Mouse (Mus musculus): ENCODE results near the gene Chp1. TPM values are rescaled to one million over a fixed set of nuclear protein-coding genes. Genes with fewer than 3 reads are reported as not detected.
"Not testable (repeated sequence)": the region's sequence is repeated elsewhere in the genome, so short reads cannot be mapped to it uniquely, and the experiment has no call there.

Gene Chp1
- polyA plus RNA-seq, 1 experiment from 2014 or later = 61.3 TPM

DNA sequence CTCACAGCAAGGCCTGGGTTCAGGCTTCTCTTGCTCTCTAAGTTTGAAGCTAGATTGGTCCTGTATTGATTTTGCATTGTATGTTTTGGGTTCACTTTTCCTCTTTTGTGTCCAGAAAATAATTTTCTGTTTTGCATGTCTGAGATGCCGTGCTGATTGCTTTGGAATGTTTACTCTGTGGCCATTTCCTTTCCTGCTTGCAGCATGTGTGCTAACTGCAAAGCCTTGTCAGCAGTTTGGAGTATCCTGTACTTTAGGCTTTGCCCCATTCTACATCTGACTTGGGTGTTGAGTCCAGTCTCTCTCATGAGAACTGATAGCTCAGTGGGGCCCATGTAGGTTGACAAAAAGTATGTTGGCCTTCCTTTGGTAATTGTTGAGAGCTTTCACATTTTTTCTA lies 55.0 kb downstream of the Chp1 start:
- 68% methylated on average over 1 of the region's 1 CpGs for WGBS
- H3K36me3 ChIP-seq = peaks cover 53% of the 10 kb centered on the region
- no peak overlapping the region for H3K4me2 ChIP-seq (replicated peaks)
- no peak overlapping the region for H3K9ac ChIP-seq
- ATAC-seq (ENCODE audit: low FRiP score) = no peak
- no peak overlapping the region for H3K27ac ChIP-seq
- H3K4me1 ChIP-seq = peaks cover 6% of the 10 kb centered on the region; the same call in 1 of the 2 replicates
- H3K9me3 ChIP-seq (replicated peaks) = no peaks in the 10 kb centered on the region
- H3K27me3 ChIP-seq = no peaks in the 10 kb centered on the region
- no peak overlapping the region for H3K4me3 ChIP-seq

GRCm38 (mm10) chr2:119603909-119604308 lies 56.4 kb downstream of the Chp1 start:
- Histone ChIP-seq H3K36me3 (peaks cover 55% of the 10 kb centered on the region), H3K4me3 (no peak overlapping the region), H3K9me3 (replicated peaks) (no peaks in the 10 kb centered on the region), H3K27me3 (no peaks in the 10 kb centered on the region), H3K4me2 (replicated peaks) (no peak overlapping the region), H3K4me1 (peaks cover 4% of the 10 kb centered on the region; the same call in 1 of the 2 replicates), H3K27ac (no peak overlapping the region), H3K9ac (no peak overlapping the region)
- WGBS = 80% methylated on average over 2 of the region's 2 CpGs
- ATAC-seq (ENCODE audit: low FRiP score) = no peak

GRCm38 (mm10) chr2:119605361-119605973 lies 58.0 kb downstream of the Chp1 start:
- Histone ChIP-seq H3K4me2 (replicated peaks) (no peak overlapping the region), H3K4me1 (peaks cover 4% of the 10 kb centered on the region; the same call in 1 of the 2 replicates), H3K27me3 (no peaks in the 10 kb centered on the region), H3K4me3 (no peak overlapping the region), H3K9ac (no peak overlapping the region), H3K36me3 (peaks cover 52% of the 10 kb centered on the region), H3K27ac (no peak overlapping the region), H3K9me3 (replicated peaks) (no peaks in the 10 kb centered on the region)
- WGBS = 91% methylated on average over 6 of the region's 6 CpGs
- ATAC-seq (ENCODE audit: low FRiP score) = no peak

GRCm38 (mm10) chr2:119607023-119607422 lies 59.5 kb downstream of the Chp1 start:
- Histone ChIP-seq H3K4me1 (no peaks in the 10 kb centered on the region), H3K27me3 (no peaks in the 10 kb centered on the region), H3K4me3 (no peak overlapping the region), H3K27ac (no peak overlapping the region), H3K4me2 (replicated peaks) (no peak overlapping the region), H3K9ac (no peak overlapping the region), H3K36me3 (peaks cover 42% of the 10 kb centered on the region), H3K9me3 (replicated peaks) (no peaks in the 10 kb centered on the region)
- ATAC-seq (ENCODE audit: low FRiP score) = no peak
- 96% methylated on average over 4 of the region's 4 CpGs for WGBS

- Histone ChIP-seq H3K4me1 (peaks cover 27% of the 10 kb centered on the region), H3K27ac (no peak overlapping the region), H3K4me3 (peak overlapping the region; percentile 58), H3K9me3 (replicated peaks) (no peaks in the 10 kb centered on the region), H3K9ac (peak overlapping the region; percentile 63), H3K27me3 (no peaks in the 10 kb centered on the region), H3K36me3 (no peaks in the 10 kb centered on the region), H3K4me2 (replicated peaks) (peak overlapping the region; percentile 96)
- no peak; the same call in 1 of the 2 replicates for ATAC-seq (ENCODE audit: low FRiP score)
- WGBS = under 1% methylated on average over 13 of the region's 13 CpGs
Measured at GRCm38 (mm10) chr2:119617841-119618198, 70.3 kb downstream of the Chp1 start.

GRCm38 (mm10) chr2:119618199-119618982 lies 70.9 kb downstream of the Chp1 start, which contains the start of the genes Nusap1 and Oip5:
TSS of gene Nusap1 (plus strand) at chr2:119618298.
TSS of gene Oip5 (minus strand) at chr2:119618469.
- Histone ChIP-seq H3K9me3 (replicated peaks) (no peaks in the 10 kb centered on the region), H3K4me1 (peaks cover 27% of the 10 kb centered on the region), H3K4me3 (peak within 1 kb of the TSS; percentile 58), H3K4me2 (replicated peaks) (peak within 1 kb of the TSS; percentile 96), H3K9ac (peak within 1 kb of the TSS; percentile 63), H3K27me3 (no peaks in the 10 kb centered on the region), H3K27ac (0 out of 2 replicates have a peak within 1 kb of the TSS, but pooled peaks have one; percentile 25), H3K36me3 (no peaks in the 10 kb centered on the region)
- under 1% methylated on average over 55 of the region's 55 CpGs for WGBS
- ATAC-seq (ENCODE audit: low FRiP score) = peak; percentile 100

DNA sequence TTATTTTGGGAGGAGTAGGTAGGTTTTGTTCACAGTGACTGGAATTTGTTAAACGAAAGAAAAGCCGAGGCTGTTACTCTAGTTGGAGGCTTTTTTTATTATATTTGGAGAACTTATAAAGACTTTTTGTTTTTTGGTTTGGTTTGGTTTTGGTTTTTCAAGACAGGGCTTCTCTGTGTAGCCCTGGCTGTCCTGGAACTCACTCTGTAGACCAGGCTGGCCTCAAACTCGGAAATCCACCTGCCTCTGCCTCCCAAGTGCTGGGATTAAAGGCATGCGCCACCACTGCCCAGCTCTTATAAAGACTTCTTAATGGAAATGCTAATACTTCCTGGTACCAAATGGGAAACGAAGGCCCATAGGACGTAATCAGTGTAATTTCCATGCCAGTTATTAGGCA lies 71.5 kb downstream of the Chp1 start:
- H3K9ac ChIP-seq = peak overlapping the region; percentile 61; the same call in 1 of the 2 replicates
- H3K27me3 ChIP-seq; H3K27ac ChIP-seq; H3K36me3 ChIP-seq; H3K9me3 ChIP-seq (replicated peaks); ATAC-seq (ENCODE audit: low FRiP score): not testable (repeated sequence)
- H3K4me3 ChIP-seq = peak overlapping the region; percentile 58
- H3K4me1 ChIP-seq = peaks cover 27% of the 10 kb centered on the region
- H3K4me2 ChIP-seq (replicated peaks) = peak overlapping the region; percentile 96
- 12% methylated on average over 6 of the region's 6 CpGs for WGBS

DNA sequence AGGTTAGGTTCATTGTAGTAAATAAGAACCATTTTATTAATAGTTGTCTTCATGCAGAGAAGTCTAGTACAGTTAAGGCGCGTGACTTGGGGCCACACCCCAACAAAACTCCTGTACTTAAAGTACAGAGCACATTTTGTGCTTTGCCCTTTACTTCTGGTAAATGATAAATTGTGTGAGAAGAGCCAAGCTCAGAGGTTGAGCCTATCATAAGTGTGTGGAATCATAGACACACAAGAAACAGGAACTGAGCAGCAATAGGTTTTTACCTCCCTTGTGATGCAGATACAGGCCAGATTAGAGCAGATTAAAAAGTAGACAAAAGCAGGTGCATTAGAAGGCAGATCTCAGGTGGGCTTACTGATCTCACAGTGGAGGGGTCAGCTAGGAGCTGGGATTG lies 73.8 kb downstream of the Chp1 start:
- H3K4me3 ChIP-seq = no peak overlapping the region
- H3K9me3 ChIP-seq (replicated peaks) = no peaks in the 10 kb centered on the region
- H3K4me1 ChIP-seq = peaks cover 27% of the 10 kb centered on the region
- H3K4me2 ChIP-seq (replicated peaks) = peak overlapping the region; percentile 21
- H3K27ac ChIP-seq = no peak overlapping the region
- peaks cover 3% of the 10 kb centered on the region; the same call in 1 of the 2 replicates for H3K36me3 ChIP-seq
- H3K9ac ChIP-seq = no peak overlapping the region
- 96% methylated on average over 2 of the region's 2 CpGs for WGBS
- H3K27me3 ChIP-seq = no peaks in the 10 kb centered on the region
- no peak for ATAC-seq (ENCODE audit: low FRiP score)

Other genes with a start within 250 kb of the Chp1 start
- 5.6 TPM in 2 replicates for gene Dll4, start 221.9 kb upstream of the Chp1 start, polyA plus RNA-seq (2016; fragmentation: Nextera tagmentation; extraction: Ambion mirVana)
- gene Chac1, start 196.5 kb upstream of the Chp1 start, polyA plus RNA-seq (2016; fragmentation: Nextera tagmentation; extraction: Ambion mirVana) = 1.9 and 2.4 TPM in 2 replicates
- gene Ino80, start 70.0 kb upstream of the Chp1 start, polyA plus RNA-seq (2016; fragmentation: Nextera tagmentation; extraction: Ambion mirVana) = 4.1 TPM in 2 replicates
- 0.54 and 0.76 TPM in 2 replicates for gene Exd1, start 70 bp upstream of the Chp1 start, polyA plus RNA-seq (2016; fragmentation: Nextera tagmentation; extraction: Ambion mirVana)
- 56.4 and 57.6 TPM in 2 replicates for gene Nusap1, start 70.6 kb downstream of the Chp1 start, polyA plus RNA-seq (2016; fragmentation: Nextera tagmentation; extraction: Ambion mirVana)
- 17.7 and 22.6 TPM in 2 replicates for gene Oip5, start 70.8 kb downstream of the Chp1 start, polyA plus RNA-seq (2016; fragmentation: Nextera tagmentation; extraction: Ambion mirVana)
- gene Ndufaf1, start 115.1 kb downstream of the Chp1 start, polyA plus RNA-seq (2016; fragmentation: Nextera tagmentation; extraction: Ambion mirVana) = 38.1 and 45.6 TPM in 2 replicates
- 77.8 and 78.3 TPM in 2 replicates for gene Rtf1, start 127.4 kb downstream of the Chp1 start, polyA plus RNA-seq (2016; fragmentation: Nextera tagmentation; extraction: Ambion mirVana)
- 0.53 TPM in 2 replicates for gene Itpka, start 194.6 kb downstream of the Chp1 start, polyA plus RNA-seq (2016; fragmentation: Nextera tagmentation; extraction: Ambion mirVana)
- gene Ltk, start 212.7 kb downstream of the Chp1 start, polyA plus RNA-seq (2016; fragmentation: Nextera tagmentation; extraction: Ambion mirVana) = 0.23 and 0.34 TPM in 2 replicates
- 29.3 and 31.0 TPM in 2 replicates for gene Rpap1, start 239.8 kb downstream of the Chp1 start, polyA plus RNA-seq (2016; fragmentation: Nextera tagmentation; extraction: Ambion mirVana)

Data from hindbrain, embryonic 12.5 days (tissue).